Mouse (Mus musculus) neural tube, embryonic 14.5 days (tissue): ENCODE results near the gene Vash1. TPM values are rescaled to one million over a fixed set of nuclear protein-coding genes. Genes with fewer than 3 reads are reported as not detected.

Experiments
- ATAC-seq: fragments of 200-750 bp; cut with Nextera tagmentation; 2 replicates; pipeline ENCODE4 v1.8.0; 2017; ENCODE audit warnings: low read depth, mild to moderate bottlenecking, moderate TSS enrichment, moderate library complexity
- H3K27ac ChIP-seq: fragments of 300-500 bp; sonication (generic); 2 replicates; pipeline ENCODE4 v1.5.1; 2014; ENCODE audit warnings: low read depth, mild to moderate bottlenecking, control low read depth, low read length, moderate library complexity, mixed read lengths
- H3K27me3 ChIP-seq: fragments of 300-500 bp; sonication (generic); 2 replicates; pipeline ENCODE4 v1.6.1; 2014; ENCODE audit warnings: low read length; ENCODE audit not compliant: control insufficient read depth, insufficient read depth
- H3K36me3 ChIP-seq: fragments of 300-500 bp; sonication (generic); 2 replicates; pipeline ENCODE4 v1.6.1; 2014; ENCODE audit warnings: low read length, mixed read lengths; ENCODE audit not compliant: control insufficient read depth, insufficient read depth
- H3K4me1 ChIP-seq: fragments of 300-500 bp; sonication (generic); 2 replicates; pipeline ENCODE4 v1.6.1; 2014; ENCODE audit warnings: low read length; ENCODE audit not compliant: control insufficient read depth, insufficient read depth
- H3K4me2 ChIP-seq: fragments of 300-500 bp; sonication (generic); 2 replicates; pipeline ENCODE4 v1.6.1; 2014; ENCODE audit warnings: mild to moderate bottlenecking, low read depth, low read length, control low read depth
- H3K4me3 ChIP-seq: fragments of 300-500 bp; sonication (generic); 2 replicates; pipeline ENCODE4 v1.5.1; 2014; ENCODE audit warnings: low read depth, low read length, control low read depth, mixed read lengths
- H3K9ac ChIP-seq: fragments of 300-500 bp; sonication (generic); replicated peaks from 2 replicates; pipeline ENCODE4 v1.6.1; 2014; ENCODE audit warnings: low read depth, mild to moderate bottlenecking, control low read depth, low read length, mixed read lengths
- H3K9me3 ChIP-seq: fragments of 300-500 bp; sonication (generic); 2 replicates; pipeline ENCODE4 v1.6.1; 2016; ENCODE audit warnings: low read length; ENCODE audit not compliant: control insufficient read depth
- WGBS: fragments of 180-500 bp; shearing (Covaris S2); extraction: QIAGEN DNeasy Blood & Tissue Kit; methylation state at CpG from one replicate; pipeline ENCODE4 v1.1.7; 2014; 5-methylcytosine and 5-hydroxymethylcytosine counted together
- polyA plus RNA-seq: library from polyadenylated mRNA; unstranded; fragments of >200 nt; fragmentation: Nextera tagmentation; extraction: Ambion mirVana; gene quantifications from 2 replicates; pipeline ENCODE4 v1.2.1, GENCODE M21; 2014

Gene Vash1
- polyA plus RNA-seq: 24.7 and 30.2 TPM in 2 replicates

DNA sequence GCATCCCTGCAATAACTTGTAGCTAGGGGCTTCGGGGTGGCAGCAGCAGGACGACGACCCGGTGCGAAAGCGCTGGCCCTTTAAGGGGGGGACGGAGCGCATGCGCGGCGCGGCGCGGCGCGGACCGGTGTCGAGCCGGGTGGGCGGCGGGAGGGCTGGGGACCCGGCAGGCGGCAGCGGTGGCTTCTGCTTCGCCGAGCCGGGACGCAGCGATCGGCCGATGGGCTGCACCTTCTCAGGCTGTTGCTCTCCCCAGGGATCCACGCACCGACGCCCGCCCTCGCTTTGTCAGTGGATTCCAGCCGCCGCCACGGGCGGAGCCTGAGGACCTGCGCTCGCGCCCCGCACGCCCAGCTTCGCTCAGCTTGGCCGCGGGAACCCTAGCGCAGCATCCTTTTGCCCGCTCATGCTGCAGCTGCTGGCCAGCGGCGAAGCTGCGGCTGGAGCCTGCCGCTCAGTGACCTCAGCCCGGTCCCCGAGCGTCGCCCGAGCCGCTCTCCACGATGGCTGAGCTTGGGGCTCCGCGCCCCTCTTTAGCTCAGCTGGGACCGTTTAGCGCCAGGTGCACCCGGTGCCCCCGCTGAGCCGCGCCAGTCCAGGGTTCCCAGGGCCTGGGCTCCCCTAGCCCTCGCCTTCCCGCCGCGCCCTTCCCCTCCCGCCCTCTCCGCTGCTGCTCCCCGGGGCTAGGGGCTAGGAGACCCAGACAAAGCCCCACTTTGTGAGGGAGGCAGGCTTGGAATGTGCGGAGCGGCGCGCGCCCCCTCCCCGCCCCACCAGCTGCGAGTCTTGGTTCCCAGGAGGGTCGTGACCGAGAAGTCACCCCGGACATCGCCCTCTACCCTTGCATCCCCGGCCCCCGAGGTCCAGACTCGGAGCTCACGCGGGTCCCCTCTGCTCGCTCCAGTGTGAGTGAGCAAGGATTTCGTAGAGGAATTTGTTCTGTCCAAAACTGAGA, at the start of gene Vash1:
Vash1 (plus strand) TSS at position 110 of the 955 bp plus-strand sequence.
- Histone ChIP-seq H3K27me3 (no peaks in the 10 kb centered on the region), H3K36me3 (no peaks in the 10 kb centered on the region), H3K4me3 (peak within 1 kb of the TSS; percentile 98), H3K9me3 (no peaks in the 10 kb centered on the region), H3K27ac (peak within 1 kb of the TSS; percentile 97), H3K4me1 (peaks cover 22% of the 10 kb centered on the region), H3K4me2 (peak within 1 kb of the TSS; percentile 63), H3K9ac (peak within 1 kb of the TSS; percentile 99)
- WGBS: 1% methylated on average over 84 of the region's 94 CpGs
- ATAC-seq: peak; percentile 81

DNA sequence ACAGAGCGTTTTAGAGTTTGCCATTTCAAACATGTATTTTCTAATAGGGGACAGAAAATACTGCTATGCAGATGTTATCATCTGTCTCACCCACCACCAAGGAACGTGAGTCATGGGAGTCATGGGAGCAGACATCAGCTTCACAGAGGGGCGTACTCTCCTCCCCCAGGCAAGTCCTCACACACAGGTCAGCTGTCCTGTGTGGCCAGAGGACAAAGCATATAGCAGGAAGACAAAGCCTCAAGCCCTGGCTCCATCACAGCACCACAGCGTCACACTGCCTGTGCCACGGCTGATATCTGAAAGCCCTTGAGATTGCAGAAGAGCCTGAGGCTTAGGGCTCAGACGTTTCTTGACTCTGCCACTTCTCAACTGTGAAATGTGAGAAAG, 49.7 kb upstream of the Vash1 start:
- no peaks in the 10 kb centered on the region for H3K4me1 ChIP-seq

DNA sequence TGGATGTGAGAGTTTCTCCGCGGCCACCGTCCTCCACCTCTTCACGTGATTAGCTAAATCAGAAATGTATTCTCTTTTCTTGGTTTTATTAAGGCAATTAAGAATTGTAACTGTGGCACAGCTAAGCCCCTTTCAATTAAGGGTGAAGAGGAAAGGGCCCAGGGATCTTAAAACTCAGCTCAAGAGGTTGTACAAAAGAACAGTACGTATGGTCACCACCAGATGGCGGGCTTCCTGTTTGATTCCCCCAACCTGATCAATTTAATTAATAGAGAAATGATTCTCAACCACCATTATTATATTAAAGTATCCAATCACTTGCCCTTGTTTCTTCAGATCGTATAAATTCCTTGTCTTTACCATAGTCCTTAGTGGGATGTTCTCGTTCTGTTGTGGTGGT, 36.7 kb upstream of the Vash1 start:
- WGBS: 35% methylated on average over 8 of the region's 8 CpGs
- Histone ChIP-seq H3K4me1 (peaks cover 9% of the 10 kb centered on the region; the same call in 1 of the 2 replicates), H3K4me3 (no peak overlapping the region), H3K27me3 (no peaks in the 10 kb centered on the region), H3K27ac (no peak overlapping the region), H3K36me3 (no peaks in the 10 kb centered on the region), H3K4me2 (no peak overlapping the region), H3K9ac (no peak overlapping the region), H3K9me3 (no peaks in the 10 kb centered on the region)
- ATAC-seq: no peak

More for the DNA sequence above, 49.7 kb upstream of the Vash1 start:
- no peak for ATAC-seq
- WGBS: 74% methylated on average over 6 of the region's 6 CpGs
- Histone ChIP-seq H3K9me3 (no peaks in the 10 kb centered on the region), H3K9ac (no peak overlapping the region), H3K27ac (no peak overlapping the region), H3K4me3 (no peak overlapping the region), H3K4me2 (no peak overlapping the region), H3K27me3 (no peaks in the 10 kb centered on the region), H3K36me3 (no peaks in the 10 kb centered on the region)

DNA sequence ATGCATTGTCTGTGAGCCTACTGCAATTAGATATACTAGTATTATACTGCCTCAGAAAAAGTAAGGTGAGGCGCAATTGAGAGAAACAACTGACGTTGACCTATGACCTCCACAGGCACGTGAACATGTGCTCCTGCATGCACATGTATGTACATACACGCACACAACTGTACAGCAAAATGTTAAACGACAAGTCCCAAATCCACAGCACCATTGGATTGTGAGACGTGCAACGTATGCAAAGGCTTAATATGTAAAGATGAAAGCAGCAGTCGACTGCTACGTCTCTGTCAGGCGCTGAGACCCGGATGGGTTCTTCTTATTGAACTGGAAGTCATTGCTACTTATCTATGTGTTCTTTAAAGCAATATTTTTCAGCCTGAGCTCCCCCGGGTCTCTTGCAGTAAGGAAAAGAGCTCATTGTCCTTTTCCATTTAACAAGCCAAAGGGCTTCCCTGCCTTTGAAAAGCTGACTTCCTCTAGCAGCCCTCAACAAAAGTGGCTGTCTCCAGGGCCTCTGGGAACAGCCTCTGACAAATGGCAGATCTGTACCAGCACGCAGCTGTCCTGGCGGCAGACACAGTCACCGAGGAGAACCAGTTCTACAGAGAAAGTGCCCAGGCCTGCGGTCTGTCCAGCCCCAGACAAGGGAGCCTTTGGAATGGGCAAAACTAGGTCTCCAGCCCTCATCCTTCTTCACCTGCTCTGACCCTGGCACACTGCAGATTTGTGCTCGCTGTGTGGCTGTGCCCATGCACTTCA, 33.8 kb upstream of the Vash1 start:
- 33% methylated on average over 17 of the region's 17 CpGs for WGBS
- peak; percentile 59; the same call in 1 of the 2 replicates for ATAC-seq
- Histone ChIP-seq H3K4me1 (peaks cover 10% of the 10 kb centered on the region; the same call in 1 of the 2 replicates), H3K27me3 (no peaks in the 10 kb centered on the region), H3K4me2 (no peak overlapping the region), H3K4me3 (no peak overlapping the region), H3K9ac (no peak overlapping the region), H3K9me3 (no peaks in the 10 kb centered on the region), H3K36me3 (no peaks in the 10 kb centered on the region), H3K27ac (peak overlapping the region; percentile 36; the same call in 1 of the 2 replicates)

DNA sequence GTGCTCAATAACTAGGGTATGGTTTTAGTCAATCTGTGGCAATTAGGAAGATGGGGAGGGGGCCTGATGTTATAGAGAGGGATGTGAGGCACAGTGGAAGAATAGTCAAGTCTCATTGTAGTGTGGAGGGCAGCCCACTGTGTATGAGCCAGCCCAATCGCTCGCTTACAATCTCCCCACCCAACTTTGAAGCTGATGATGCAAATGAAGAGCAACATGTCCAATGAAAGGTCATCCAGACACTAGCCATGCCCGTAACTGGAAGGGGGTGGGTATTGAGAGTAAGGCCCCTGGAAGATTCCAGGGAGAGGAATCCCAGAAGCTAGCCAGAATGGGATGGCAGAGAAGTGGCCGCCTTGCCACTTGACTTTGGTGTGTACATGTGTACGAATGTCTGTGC, 33.0 kb upstream of the Vash1 start:
- H3K4me1 ChIP-seq: peaks cover 10% of the 10 kb centered on the region; the same call in 1 of the 2 replicates
- 84% methylated on average over 5 of the region's 5 CpGs for WGBS

DNA sequence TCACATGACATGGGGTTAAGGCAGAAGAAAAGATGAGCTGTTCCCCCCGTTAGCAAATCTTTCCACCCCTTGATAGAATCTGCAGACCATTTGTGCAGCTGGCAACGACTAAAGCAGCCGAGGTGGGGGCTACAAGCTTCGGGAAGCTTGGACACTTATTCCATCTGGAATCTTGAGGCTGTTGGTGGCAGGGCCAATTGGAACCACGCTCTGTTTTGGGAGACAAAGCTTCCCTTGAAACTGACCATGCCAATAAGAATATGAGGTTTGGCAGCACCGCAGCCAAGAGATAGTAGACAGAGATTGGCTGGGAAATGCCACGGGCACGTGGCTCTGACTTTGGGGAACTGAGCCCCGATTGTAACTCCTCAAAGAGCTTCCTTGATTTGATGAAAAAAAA, 31.7 kb upstream of the Vash1 start:
- Histone ChIP-seq H3K27ac (no peak overlapping the region), H3K9ac (no peak overlapping the region), H3K36me3 (no peaks in the 10 kb centered on the region), H3K4me2 (no peak overlapping the region), H3K4me3 (no peak overlapping the region), H3K9me3 (no peaks in the 10 kb centered on the region), H3K4me1 (peaks cover 10% of the 10 kb centered on the region; the same call in 1 of the 2 replicates), H3K27me3 (no peaks in the 10 kb centered on the region)
- ATAC-seq: no peak
- 53% methylated on average over 9 of the region's 9 CpGs for WGBS

More for the DNA sequence above, 33.0 kb upstream of the Vash1 start:
- Histone ChIP-seq H3K4me2 (no peak overlapping the region), H3K27me3 (no peaks in the 10 kb centered on the region), H3K4me3 (no peak overlapping the region), H3K27ac (no peak overlapping the region; the same call in 1 of the 2 replicates), H3K9me3 (no peaks in the 10 kb centered on the region), H3K36me3 (no peaks in the 10 kb centered on the region), H3K9ac (no peak overlapping the region)
- ATAC-seq: no peak

DNA sequence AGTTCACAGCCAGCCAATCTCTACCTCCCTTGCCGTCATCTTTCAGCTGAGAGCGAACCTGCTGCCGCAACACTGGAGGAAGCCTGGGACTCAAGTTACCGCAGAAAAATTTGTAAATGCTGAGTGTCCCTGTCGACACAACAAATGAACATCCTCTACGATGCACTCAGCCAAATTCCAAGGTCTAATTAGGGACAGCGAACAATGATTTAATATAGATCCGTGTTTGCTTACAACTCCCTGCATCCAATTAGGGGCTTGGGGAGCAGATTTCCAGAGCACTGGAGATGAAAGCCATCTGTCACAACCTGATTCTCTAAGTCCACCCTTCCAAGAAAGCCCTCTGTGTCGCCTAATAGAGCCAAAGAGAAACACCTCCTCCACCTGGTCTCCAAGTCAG, 31.2 kb upstream of the Vash1 start:
- Histone ChIP-seq H3K27me3 (no peaks in the 10 kb centered on the region), H3K4me1 (peaks cover 10% of the 10 kb centered on the region; the same call in 1 of the 2 replicates), H3K9ac (no peak overlapping the region), H3K27ac (no peak overlapping the region), H3K4me3 (no peak overlapping the region), H3K36me3 (no peaks in the 10 kb centered on the region), H3K4me2 (no peak overlapping the region), H3K9me3 (no peaks in the 10 kb centered on the region)
- no peak for ATAC-seq
- 46% methylated on average over 9 of the region's 9 CpGs for WGBS

DNA sequence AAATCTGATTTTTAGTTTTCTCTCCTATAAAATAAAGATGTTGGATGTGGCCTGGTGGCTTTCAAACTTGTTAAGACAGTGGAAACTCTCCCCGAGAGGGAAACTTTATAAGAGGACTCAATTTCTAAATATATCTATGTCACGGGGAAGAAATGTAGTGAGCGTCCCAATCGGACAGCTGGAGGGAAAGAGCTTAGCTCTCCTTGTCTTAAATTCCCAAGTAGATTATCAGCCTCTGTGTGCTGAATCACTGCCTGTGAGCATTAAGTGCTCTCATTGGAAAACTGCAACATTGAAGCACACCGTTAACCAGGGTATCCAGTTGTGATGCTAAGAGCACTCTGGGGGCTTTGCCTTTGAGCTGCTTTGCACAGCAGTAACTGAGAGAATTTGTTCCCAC, 30.8 kb upstream of the Vash1 start:
- Histone ChIP-seq H3K27me3 (no peaks in the 10 kb centered on the region), H3K4me2 (no peak overlapping the region), H3K9ac (no peak overlapping the region), H3K9me3 (no peaks in the 10 kb centered on the region), H3K4me3 (no peak overlapping the region), H3K4me1 (peaks cover 10% of the 10 kb centered on the region; the same call in 1 of the 2 replicates), H3K27ac (no peak overlapping the region), H3K36me3 (no peaks in the 10 kb centered on the region)
- 70% methylated on average over 5 of the region's 5 CpGs for WGBS
- no peak for ATAC-seq
